Mouse (Mus musculus) spleen, adult 2 months (tissue): ENCODE measurements around the gene Epha6. TPM values are rescaled to one million over a fixed set of nuclear protein-coding genes. Genes with fewer than 3 reads are reported as not detected.

Experiments used
- DNase-seq, 2 experiments: peaks; one replicate each; pipeline versions ENCODE4 v3.0.0 to v3.0.0-alpha.2; 2012 to 2021; ENCODE audit warnings: low spot score in 2 of 2, low read depth in 1 of 2
- H3K27ac ChIP-seq: fragments of 200-500 bp; 2 replicates; pipeline ENCODE4 v1.5.1; 2012; ENCODE audit warnings: low read length, inconsistent platforms; ENCODE audit not compliant: insufficient read depth
- H3K27me3 ChIP-seq: fragments of 200-500 bp; 2 replicates; pipeline ENCODE4 v1.6.1; 2012; ENCODE audit warnings: mild to moderate bottlenecking, moderate library complexity, low read length, inconsistent platforms; ENCODE audit not compliant: control insufficient read depth, insufficient read depth
- H3K36me3 ChIP-seq: fragments of 200-500 bp; 2 replicates; pipeline ENCODE4 v1.6.1; 2012; ENCODE audit warnings: mild to moderate bottlenecking, low read length, inconsistent platforms; ENCODE audit not compliant: control insufficient read depth, insufficient read depth
- H3K4me1 ChIP-seq: fragments of 200-500 bp; 2 replicates; pipeline ENCODE4 v1.6.1; 2011; ENCODE audit warnings: inconsistent platforms; ENCODE audit not compliant: control insufficient read depth, insufficient read depth, insufficient read length
- H3K4me3 ChIP-seq: fragments of 200-500 bp; 2 replicates; pipeline ENCODE4 v1.5.1; 2011; ENCODE audit warnings: mild to moderate bottlenecking, inconsistent platforms; ENCODE audit not compliant: insufficient read depth, insufficient read length; ENCODE audit errors: extremely low read depth
- CTCF ChIP-seq: fragments of 200-500 bp; IDR thresholded peaks from 2 replicates; pipeline ENCODE4 v1.5.1; 2011; ENCODE audit warnings: mild to moderate bottlenecking, inconsistent platforms; ENCODE audit not compliant: insufficient read depth, insufficient read length, insufficient replicate concordance; ENCODE audit errors: extremely low read depth
- POLR2A ChIP-seq: fragments of 200-500 bp; IDR thresholded peaks from 2 replicates; pipeline ENCODE4 v1.6.1; 2011; ENCODE audit warnings: low read depth, low read length, inconsistent platforms
- WGBS: fragments of 180-500 bp; shearing (Covaris S2); methylation state at CpG from one replicate; pipeline ENCODE4 v1.1.7; 2018; 5-methylcytosine and 5-hydroxymethylcytosine counted together
- polyA plus RNA-seq: library from polyadenylated mRNA; depleted of rRNA; stranded (reverse); fragments of >200 nt; gene quantifications from 2 replicates; pipeline ENCODE4 v1.2.3, GENCODE M21; 2012

Epha6 gene
- polyA plus RNA-seq, 1 experiment: not detected

DNA sequence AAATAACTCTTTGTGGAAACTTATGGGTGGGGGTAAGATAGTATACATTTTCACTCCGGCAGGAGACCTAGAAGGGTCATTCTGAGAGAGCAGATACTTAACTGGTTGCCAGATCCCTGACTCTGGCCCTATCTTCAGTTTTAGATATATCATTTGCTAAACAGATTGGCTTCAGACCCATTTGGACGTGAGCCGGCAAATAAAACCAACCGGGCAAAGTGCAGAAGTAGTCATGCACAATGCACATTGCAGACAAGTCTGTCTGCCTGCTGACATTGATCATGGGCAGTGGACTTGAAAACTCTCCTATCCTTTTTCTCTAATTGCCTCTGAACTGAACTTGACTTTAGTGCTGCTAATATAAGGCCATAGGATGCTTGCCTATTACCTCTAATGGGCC is 681.6 kb downstream of the Epha6 start:
- H3K27me3 ChIP-seq: no peaks in the 10 kb centered on the region
- H3K36me3 ChIP-seq: no peaks in the 10 kb centered on the region
- DNase-seq: no peak
- WGBS: 94% methylated on average over 4 of the region's 4 CpGs
- no peak overlapping the region for H3K27ac ChIP-seq
- no peaks in the 10 kb centered on the region for H3K4me1 ChIP-seq
- TF ChIP-seq CTCF: no peak
- TF ChIP-seq POLR2A: no peak
- H3K4me3 ChIP-seq: no peak overlapping the region

DNA sequence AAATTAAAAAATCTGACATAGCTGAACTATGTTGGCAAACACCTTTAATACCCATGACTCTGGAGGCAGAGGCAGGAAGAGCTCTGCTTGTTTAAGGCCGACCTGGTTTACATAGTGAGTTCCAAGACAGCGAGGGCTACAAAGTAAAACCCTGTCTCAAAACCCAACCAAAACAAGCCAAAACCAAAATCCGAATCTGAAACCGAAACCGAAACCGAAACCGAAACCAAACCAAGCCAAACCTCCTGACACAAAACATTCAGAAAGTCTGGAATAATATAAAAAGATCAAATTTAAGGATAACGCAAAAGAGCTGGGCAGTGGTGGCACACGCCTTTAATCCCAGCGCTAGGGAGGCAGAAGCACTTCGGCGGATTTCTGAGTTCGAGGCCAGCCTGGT is 725.3 kb downstream of the Epha6 start:
- H3K36me3 ChIP-seq: no peaks in the 10 kb centered on the region
- no peaks in the 10 kb centered on the region for H3K27me3 ChIP-seq
- no peak for TF ChIP-seq POLR2A
- TF ChIP-seq CTCF: no peak
- no peaks in the 10 kb centered on the region for H3K4me1 ChIP-seq
- H3K4me3 ChIP-seq: no peak overlapping the region
- no peak for DNase-seq
- no peak overlapping the region for H3K27ac ChIP-seq
- WGBS: 93% methylated on average over 13 of the region's 13 CpGs

DNA sequence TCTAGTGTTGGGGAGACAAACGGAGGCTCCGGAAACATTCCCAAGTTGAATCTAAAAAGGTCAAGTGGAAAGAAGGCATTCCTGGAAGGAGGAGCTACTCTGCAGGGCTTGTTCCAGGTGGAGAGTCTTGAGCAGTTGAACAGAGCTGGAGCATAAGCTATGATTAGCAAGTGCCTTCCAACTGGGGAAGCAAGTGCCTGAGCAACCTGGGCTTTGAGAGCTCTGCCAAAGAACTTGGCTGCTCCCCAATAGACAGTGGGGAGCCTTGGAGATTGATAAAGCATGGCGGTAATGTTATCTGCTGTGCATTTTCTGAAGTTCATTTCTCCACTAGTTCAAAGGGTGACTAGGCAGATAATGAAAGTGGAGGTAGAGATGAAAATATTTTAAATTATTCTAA is 733.5 kb downstream of the Epha6 start:
- H3K4me1 ChIP-seq: no peaks in the 10 kb centered on the region
- H3K4me3 ChIP-seq: no peak overlapping the region
- WGBS: 92% methylated on average over 3 of the region's 3 CpGs

DNA sequence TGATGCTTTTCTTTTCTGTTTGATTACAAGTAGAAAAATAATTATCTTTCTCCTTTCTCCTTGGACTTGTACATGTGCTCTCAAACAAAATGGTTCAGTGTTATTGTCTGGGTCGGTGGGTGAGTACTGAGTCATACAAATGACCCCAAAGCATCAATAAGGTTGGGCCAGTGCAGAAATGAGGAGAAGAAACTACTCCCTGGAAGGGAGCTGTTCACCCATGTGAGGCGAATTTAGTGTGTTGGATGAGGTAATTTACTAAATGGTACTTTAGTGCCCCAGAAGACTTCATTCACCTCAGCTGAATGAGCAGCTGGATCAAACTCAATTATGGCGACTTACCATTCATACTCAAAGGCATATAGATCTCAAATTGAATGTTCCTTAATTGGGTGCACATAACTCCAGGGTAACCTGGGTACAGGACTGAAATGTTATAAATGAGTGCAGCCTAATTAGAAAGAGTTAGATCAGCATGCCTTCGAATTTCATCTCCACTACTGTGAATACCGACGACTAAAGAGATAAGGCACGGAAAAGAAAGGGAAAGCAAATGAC is 751.1 kb downstream of the Epha6 start:
- Histone ChIP-seq H3K27me3 (no peaks in the 10 kb centered on the region), H3K36me3 (no peaks in the 10 kb centered on the region), H3K27ac (no peak overlapping the region), H3K4me1 (no peaks in the 10 kb centered on the region), H3K4me3 (no peak overlapping the region)
- no peak for DNase-seq
- WGBS: 83% methylated on average over 7 of the region's 7 CpGs
- no peak for TF ChIP-seq CTCF
- TF ChIP-seq POLR2A: no peak

More for the DNA sequence above, 733.5 kb downstream of the Epha6 start:
- TF ChIP-seq CTCF: no peak
- no peak for TF ChIP-seq POLR2A
- no peaks in the 10 kb centered on the region for H3K36me3 ChIP-seq
- DNase-seq: no peak
- no peak overlapping the region for H3K27ac ChIP-seq
- H3K27me3 ChIP-seq: no peaks in the 10 kb centered on the region

DNA sequence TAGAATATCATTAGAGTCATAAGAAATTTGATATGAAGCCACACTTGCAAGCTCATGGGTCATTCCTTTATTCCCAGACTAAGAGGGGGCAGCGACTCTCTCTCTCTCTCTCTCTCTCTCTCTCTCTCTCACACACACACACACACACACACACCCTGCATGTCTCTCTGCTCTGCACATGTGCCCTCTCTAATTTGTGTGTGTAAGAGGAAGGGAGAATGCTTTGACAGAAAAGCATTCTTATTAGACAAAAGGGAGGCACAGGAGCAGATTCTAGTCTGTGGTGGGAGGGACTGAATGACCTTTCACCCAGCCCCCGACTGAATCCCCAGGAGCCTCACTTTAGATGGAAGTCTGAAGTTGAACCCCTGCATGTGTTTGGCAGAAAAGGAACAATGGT is 752.6 kb downstream of the Epha6 start:
- Histone ChIP-seq H3K4me3 (no peak overlapping the region), H3K27ac (no peak overlapping the region), H3K27me3 (no peaks in the 10 kb centered on the region), H3K4me1 (no peaks in the 10 kb centered on the region), H3K36me3 (no peaks in the 10 kb centered on the region)
- WGBS: 71% methylated on average over 2 of the region's 2 CpGs
- no peak for TF ChIP-seq POLR2A
- no peak for TF ChIP-seq CTCF
- DNase-seq: no peak

DNA sequence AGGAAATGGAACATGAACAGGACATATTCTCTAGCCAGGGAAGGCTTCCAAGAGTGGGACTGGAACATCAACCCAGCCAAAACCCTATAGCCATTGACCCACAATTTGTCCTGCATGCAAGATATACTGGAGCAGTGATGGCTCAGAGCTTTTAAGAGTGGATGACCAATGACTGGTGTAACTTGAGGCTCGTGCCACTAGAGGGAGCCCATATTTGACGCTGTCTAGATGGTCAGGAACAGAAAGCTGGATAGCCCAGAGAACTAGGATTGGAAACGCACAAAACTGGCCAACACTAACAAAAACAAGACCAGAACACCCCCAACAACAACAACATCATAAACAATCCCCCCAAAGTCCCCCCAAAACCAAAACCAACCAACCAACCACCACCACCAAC is 758.8 kb downstream of the Epha6 start:
- DNase-seq: no peak
- Histone ChIP-seq H3K27ac (no peak overlapping the region), H3K27me3 (no peaks in the 10 kb centered on the region), H3K4me1 (no peaks in the 10 kb centered on the region), H3K4me3 (no peak overlapping the region), H3K36me3 (no peaks in the 10 kb centered on the region)
- TF ChIP-seq POLR2A (no peak), CTCF (no peak)
- WGBS: 24% methylated on average over 3 of the region's 3 CpGs

DNA sequence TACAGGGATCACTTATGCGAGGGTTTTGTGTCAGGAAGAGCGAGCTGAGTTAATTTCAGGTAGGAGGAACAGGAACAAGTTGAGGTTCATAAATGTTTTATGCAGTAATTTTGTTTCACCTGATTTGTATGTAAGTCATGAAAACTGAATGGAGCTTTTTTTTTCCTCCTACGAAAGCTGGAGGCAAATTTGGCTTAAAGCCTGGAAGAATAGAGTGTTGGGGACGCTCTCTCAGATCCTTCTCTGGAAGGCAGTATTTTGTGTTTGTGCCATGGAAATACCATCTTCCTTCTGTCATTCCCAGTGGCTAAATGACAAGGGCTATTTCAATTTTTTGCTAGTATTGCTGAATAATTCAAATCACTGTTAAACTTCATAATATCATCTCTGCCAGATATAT is 768.6 kb downstream of the Epha6 start:
- 83% methylated on average over 4 of the region's 4 CpGs for WGBS
- H3K4me1 ChIP-seq: no peaks in the 10 kb centered on the region
- no peak overlapping the region for H3K4me3 ChIP-seq
- H3K27me3 ChIP-seq: no peaks in the 10 kb centered on the region
- H3K27ac ChIP-seq: no peak overlapping the region
- H3K36me3 ChIP-seq: no peaks in the 10 kb centered on the region
- no peak for TF ChIP-seq CTCF
- TF ChIP-seq POLR2A: no peak
- no peak for DNase-seq
